Mouse (Mus musculus) skeletal muscle tissue, adult 2 months (tissue): ENCODE results near the gene Fetub.

Source experiments
- DNase-seq: peaks from one replicate; pipeline ENCODE4 v3.0.0-alpha.2; 2012; ENCODE audit warnings: low read depth, low spot score

Gene Fetub

GRCm38 (mm10) chr16:22918034-22918433 is at the start of gene Fetub:
Gene Fetub, plus strand, starts transcription at chr16:22918334.
- no peak for DNase-seq

- DNase-seq: no peak
These were observed 45.7 kb upstream of the Fetub start for GRCm38 (mm10) chr16:22872397-22872796.

GRCm38 (mm10) chr16:22873369-22873768 is 44.8 kb upstream of the Fetub start:
- DNase-seq: no peak

DNA sequence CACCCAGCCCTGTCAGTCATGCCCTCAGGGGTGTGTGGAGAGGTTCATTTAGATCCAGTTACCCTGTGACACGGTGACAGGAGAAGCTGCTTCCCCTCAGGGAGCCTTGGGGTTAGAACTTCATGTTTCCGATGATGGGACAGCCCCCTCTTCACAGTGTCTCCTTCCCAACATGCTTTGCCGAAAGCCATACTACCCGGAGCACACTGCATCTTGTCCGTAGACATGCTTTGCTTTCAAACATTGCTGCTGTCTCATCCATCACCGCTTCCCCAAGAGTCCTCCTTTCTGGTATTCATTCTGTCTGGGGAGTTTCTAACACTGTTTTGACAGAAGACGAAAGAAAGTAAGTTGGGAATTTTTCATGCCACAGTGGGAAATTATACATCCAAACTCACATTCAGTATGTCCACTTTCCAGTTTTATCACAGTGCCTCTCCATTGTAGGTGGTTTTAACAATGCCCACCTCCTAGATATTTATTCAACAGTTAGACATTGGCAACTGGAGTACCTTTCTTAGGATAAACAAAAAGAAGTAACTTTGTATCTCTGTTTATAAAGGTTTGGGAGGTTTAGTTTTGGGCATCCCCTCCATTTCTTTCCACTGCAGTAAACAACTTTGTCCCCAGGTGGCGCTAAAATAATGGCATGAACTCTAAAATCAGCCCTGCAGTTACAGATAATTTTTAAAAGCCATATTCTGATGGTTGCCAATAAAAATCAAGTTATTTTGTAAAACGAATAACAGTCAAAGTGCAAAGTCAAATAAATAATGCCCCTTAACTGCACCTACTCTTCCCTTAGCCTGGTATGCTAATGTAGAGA is 41.7 kb upstream of the Fetub start:
- no peak for DNase-seq

- no peak for DNase-seq
These were observed 40.3 kb upstream of the Fetub start for GRCm38 (mm10) chr16:22877660-22878390.

- no peak for DNase-seq
These were observed 39.4 kb upstream of the Fetub start for GRCm38 (mm10) chr16:22878716-22879115.

- no peak for DNase-seq
These were observed 38.1 kb upstream of the Fetub start for GRCm38 (mm10) chr16:22879945-22880595.

GRCm38 (mm10) chr16:22880900-22881299 is 37.2 kb upstream of the Fetub start:
- DNase-seq: no peak

GRCm38 (mm10) chr16:22881487-22881886 is 36.6 kb upstream of the Fetub start:
- no peak for DNase-seq

DNA sequence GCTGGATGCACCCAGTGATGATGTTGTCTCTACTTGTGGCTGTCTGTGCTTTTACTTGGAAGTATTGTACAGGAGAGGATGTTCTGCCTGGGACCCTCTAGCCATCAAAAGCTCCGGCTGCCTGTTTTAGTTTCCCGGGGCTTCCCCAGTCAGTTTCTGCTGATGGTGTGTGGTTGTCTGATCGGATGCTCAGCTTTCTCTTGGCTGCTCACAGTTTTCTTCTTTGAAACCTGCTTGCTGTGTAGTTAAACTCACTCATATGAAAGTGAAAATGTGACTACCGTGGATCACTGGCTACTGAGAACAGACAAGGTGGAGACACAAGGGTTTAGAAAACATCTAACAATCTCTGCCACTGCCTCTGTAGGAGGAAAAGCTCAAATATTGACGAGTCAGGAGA is 34.7 kb upstream of the Fetub start:
- DNase-seq: no peak

- no peak for DNase-seq
These were observed 32.8 kb upstream of the Fetub start for GRCm38 (mm10) chr16:22885356-22885755.

DNA sequence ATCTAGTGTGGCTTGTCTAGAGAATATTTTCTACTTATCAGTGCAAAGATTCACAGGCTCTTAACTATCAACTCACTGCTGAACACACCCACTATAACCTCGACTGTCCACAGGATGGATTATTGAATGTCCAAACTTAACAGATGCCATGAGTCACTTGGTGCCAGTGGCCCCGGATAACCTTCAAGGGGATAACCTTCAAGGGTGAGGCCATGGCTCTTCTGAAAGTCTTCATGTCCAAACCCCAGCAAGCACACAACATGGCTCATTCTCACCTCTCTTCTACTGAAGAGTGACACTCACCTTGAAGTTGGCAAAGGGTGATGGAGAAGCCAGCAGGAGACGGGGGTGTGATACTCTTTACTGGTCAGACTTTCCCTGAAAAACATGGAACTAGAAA is 31.4 kb upstream of the Fetub start:
- no peak for DNase-seq

- DNase-seq: no peak
These were observed 29.3 kb upstream of the Fetub start for GRCm38 (mm10) chr16:22888835-22889234.

GRCm38 (mm10) chr16:22889716-22890115 is 28.4 kb upstream of the Fetub start:
- no peak for DNase-seq

DNA sequence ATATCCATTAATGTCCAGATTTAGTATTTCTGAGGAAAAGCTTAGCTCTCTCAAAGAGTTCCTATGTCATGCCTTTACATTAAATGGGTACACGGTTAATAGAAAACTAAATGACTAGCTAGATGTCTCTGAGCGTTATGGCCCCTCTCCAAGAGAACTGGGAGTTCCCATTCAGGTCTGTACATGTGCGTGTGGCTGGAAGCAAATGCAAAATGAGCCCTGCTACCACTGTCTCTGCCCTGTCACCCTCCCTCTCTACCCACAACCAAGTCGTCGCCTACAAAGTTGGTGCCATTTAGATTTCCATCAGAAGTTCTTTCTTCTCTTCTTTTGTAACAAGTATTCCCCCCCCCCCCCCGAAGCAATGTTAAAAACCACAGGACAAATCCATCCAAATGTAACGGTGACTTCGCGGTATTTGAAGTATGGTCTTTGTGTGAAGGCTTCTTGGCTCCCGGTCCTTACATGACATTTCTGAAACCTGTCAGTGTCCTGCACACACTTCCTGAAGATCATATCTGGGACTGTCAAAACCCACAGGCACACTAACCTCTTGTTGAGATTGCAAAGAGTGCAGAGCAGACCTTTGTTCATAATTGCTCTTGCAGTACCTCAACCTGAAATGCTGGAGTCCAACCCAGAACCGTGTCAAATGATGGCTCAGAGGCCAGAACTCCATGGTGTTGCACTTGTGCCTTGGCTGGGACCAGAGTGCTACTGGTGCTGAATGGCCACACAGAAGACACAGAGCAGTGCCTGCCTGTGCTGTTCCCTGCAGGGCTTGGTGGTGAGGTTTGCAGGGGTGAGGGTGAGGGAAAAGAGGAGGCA is 27.2 kb upstream of the Fetub start, which contains the start of gene Ahsg:
Ahsg (plus strand) TSS at position 595 of the 828 bp plus-strand sequence.
- no peak for DNase-seq

- DNase-seq: no peak
These were observed 26.4 kb upstream of the Fetub start for GRCm38 (mm10) chr16:22891733-22892154.

DNA sequence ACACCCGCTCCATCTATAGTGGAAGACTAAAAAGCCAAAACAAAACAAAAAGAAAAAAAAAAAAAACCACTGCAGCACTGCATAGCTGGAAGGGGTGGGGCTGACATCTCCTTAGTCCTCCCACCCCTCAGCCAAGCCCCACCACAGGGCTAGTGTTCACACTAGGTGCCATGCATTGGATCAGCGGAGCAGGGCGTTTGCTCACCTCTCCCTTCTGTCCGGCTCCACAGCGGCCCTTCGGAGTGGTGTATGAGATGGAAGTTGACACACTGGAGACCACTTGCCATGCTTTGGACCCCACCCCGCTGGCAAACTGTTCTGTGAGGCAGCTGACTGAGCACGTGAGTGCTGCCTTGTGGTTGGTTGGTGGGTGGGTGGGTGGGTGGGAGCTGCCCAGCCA is 24.0 kb upstream of the Fetub start:
- no peak for DNase-seq

- DNase-seq: no peak
These were observed 21.5 kb upstream of the Fetub start for GRCm38 (mm10) chr16:22896618-22897017.

DNA sequence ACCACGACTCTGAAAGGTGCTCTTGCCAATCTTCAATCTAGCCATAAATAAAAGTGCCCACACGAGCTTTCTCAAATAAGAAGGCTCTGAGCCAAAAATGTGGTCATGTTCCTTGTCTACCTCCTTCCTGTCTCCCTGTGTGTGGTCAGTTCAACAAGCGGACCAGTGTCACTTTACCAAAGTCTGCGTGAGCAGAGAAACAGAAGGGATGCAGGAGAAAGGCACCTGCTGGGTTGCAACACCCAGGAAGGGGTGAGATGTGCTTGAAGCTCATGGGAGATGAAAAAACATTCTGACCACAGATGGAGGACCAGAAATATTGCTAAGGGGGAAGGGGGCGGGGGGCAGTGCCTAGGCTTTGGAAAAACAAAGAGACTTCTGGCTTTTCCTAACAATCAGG is 18.8 kb upstream of the Fetub start:
- no peak for DNase-seq

DNA sequence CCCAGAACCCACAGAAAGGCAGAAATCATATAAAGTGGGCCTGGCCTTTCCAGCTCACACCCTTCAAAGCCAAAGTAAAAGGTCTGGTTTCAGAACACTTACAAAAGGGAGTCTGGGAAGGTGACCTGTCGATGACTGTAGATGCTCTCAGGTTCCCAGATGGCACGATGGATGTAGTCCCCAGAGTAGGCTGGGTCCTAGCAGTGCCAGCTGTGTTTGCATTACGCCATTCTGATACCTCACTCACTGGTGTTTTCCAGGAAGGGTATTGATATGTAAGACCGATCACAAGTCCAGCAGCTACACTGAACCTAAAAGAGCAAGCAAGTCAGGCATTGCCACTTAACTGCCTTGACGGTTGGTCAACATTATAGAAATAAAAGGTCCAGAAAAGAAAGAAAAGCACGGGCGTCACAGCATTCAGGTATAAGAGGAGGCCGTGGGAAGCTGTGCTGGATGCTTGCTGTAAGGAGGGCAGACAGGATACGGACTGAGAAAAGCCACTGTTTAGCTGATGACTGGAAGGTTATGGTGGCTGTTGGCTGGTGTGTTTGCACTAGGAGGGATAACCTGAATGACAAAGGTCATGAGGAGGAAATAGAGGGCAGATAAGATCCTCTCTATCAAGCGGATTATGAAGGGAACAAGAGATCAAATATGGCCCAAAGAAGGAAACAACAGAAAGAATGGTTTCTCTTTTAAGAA is 18.1 kb upstream of the Fetub start:
- DNase-seq: no peak

DNA sequence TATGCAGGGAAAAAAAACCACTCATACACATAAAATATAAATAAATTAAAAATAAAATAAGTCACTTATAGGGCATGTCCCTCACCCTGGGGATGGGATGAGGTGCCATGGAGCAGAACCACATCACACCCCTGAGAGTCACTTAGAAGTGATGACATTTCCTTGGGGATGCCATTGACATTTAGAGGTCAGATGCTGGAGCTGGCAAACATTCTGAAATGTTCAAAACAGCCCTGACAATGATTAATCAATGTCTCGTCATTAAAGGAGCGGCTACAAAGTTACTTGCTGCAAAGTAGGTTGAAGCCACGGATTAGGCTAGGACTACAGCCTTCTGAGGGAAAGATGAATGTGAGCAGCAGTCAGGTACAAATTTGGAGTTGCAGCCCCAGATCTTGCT is 16.8 kb upstream of the Fetub start:
- DNase-seq: no peak
